Mouse (Mus musculus): Measurements from ENCODE around the gene Rhox4d.
"Not testable (repeated sequence)": the region's sequence is repeated elsewhere in the genome, so short reads cannot be mapped to it uniquely, and the experiment has no call there.

- not testable (repeated sequence) for TF ChIP-seq POLR2A, CTCF (IDR thresholded peaks at IDR 0.05; ENCODE audit: extremely low read depth, insufficient read depth, low read length)
Measured at GRCm38 (mm10) chrX:37514059-37514458, at the start of gene Rhox4d.
